Mouse (Mus musculus): ENCODE data around the gene Ucn2. TPM values are rescaled to one million over a fixed set of nuclear protein-coding genes. Genes with fewer than 3 reads are reported as not detected.

The Ucn2 gene
- total RNA-seq, 2 experiments from 2014 or later, result 0.27 to 0.90 TPM

DNA sequence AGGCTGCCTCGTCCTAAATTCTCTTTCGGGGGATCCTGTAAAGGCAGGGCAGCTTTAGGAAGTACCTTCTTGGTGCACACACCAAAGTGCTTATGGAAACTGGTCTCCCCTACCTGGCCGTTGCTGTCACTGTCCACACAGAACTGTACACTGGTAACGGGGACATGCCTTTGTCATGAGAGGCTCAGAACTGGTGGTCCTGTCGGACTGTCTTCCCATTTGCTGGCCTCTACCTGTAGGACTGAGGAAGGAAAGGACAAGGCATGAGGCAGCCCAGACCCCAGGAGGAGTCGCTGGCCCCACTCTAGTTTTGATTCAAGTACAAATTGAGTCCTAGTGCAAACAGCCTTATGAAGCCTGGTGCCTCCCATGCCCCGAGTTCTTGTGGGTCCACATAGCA is 45.2 kb downstream of the Ucn2 start:
- DNase-seq (ENCODE audit: low spot score), result no peak

DNA sequence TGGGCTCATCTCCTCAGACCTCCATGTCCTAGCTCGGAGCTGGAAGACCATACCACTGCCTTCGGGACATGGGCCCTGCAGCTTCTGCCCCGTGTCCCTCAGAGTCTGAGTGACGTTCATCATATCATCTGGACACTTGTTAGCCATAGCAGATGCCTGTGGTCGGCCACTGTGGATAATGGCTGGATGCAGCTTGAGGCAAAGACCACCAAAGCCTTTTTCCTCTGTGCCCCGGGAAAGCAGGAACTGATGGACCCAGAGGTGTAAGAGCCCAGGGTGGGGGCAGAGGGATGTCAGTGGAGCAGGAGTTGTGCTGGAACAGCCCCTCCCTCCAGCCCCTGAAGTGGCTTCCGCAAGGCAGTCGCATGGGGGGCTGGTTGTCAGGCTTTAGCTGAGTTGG is 45.9 kb downstream of the Ucn2 start:
- no peak for DNase-seq (ENCODE audit: low spot score)

DNA sequence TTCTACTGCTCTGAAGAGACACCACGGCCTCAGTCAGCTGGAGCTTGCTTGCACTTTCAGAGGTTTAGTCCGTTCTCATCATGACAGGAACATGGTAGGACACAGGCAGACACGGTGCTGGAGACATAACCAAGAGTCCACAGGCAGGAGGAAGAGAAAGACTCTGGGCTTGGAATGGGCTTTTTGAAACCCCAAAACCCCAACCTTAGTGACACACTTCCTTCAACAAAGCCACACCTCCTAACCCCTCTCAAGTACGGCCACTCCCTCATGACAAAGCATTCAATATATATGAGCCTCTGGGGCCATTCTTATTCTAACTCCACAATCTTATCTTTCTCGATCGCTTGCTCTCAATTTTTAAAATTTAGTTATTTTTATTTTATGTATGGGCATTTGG is 46.6 kb downstream of the Ucn2 start:
- no peak for DNase-seq (ENCODE audit: low spot score)

Small RNAs within 50 kb of the gene (microRNA-seq; reads per million reads assigned to microRNA genes)
- not detected for gene Mir711

Other genes starting within 250 kb of the Ucn2 start
- 10 to 100 TPM; 14.9 TPM for gene Ip6k2, start 202.2 kb upstream of the Ucn2 start, total RNA-seq (2021)
- gene Nckipsd, start 177.6 kb upstream of the Ucn2 start, total RNA-seq (2021), result 1 to 10 TPM; 4.4 TPM
- under 1 TPM in 1 of 2 experiments, not detected in 1; 0.02 TPM for gene Celsr3, start 159.7 kb upstream of the Ucn2 start, total RNA-seq (2021)
- 10 to 100 TPM; 14.0 to 14.6 TPM for gene Slc26a6, start 132.7 kb upstream of the Ucn2 start, total RNA-seq (2021)
- gene Tmem89, start 71.4 kb upstream of the Ucn2 start, total RNA-seq (2021), result not detected
- gene Uqcrc1, start 49.4 kb upstream of the Ucn2 start, total RNA-seq (2021), result 100 to 1,000 TPM; 888 to 981 TPM
- gene Col7a1, start 32.4 kb upstream of the Ucn2 start, total RNA-seq (2021), result 1 to 10 TPM; 2.2 to 3.5 TPM
- 10 to 100 TPM; 18.8 to 43.0 TPM for gene Pfkfb4, start 5.8 kb downstream of the Ucn2 start, total RNA-seq (2021)
- 10 to 100 TPM in 1 of 2 experiments, 1 to 10 TPM in 1; 9.8 to 15.5 TPM for gene Shisa5, start 52.6 kb downstream of the Ucn2 start, total RNA-seq (2021)
- gene Trex1, start 73.7 kb downstream of the Ucn2 start, total RNA-seq (2021), result 10 to 100 TPM; 13.1 to 17.2 TPM
- gene Atrip, start 88.1 kb downstream of the Ucn2 start, total RNA-seq (2021), result 1 to 10 TPM; 8.9 to 9.2 TPM
- 1 to 10 TPM; 7.9 to 8.1 TPM for gene Ccdc51, start 96.5 kb downstream of the Ucn2 start, total RNA-seq (2021)
- 100 to 1,000 TPM; 325 to 344 TPM for gene Tma7, start 96.6 kb downstream of the Ucn2 start, total RNA-seq (2021)
- 1 to 10 TPM in 1 of 2 experiments, under 1 TPM in 1; 0.68 to 1.4 TPM for gene Plxnb1, start 109.4 kb downstream of the Ucn2 start, total RNA-seq (2021)
- not detected for gene Fbxw21, start 176.0 kb downstream of the Ucn2 start, total RNA-seq (2021)
- gene Fbxw13, start 210.0 kb downstream of the Ucn2 start, total RNA-seq (2021), result not detected
- gene Fbxw20, start 248.7 kb downstream of the Ucn2 start, total RNA-seq (2021), result not detected